Mouse (Mus musculus) MEL (cell line): Measurements from ENCODE around the gene Il34. TPM values are rescaled to one million over a fixed set of nuclear protein-coding genes. Genes with fewer than 3 reads are reported as not detected.

Experiments used
- DNase-seq: peaks from one replicate; pipeline ENCODE4 v3.0.0; 2011; ENCODE audit warnings: low read depth, low spot score
- H3K27ac ChIP-seq: 2 replicates; pipeline ENCODE4 v1.5.1; 2012; ENCODE audit warnings: low read depth, mild to moderate bottlenecking, control low read depth, low read length, moderate library complexity; ENCODE audit not compliant: control insufficient read depth
- H3K27me3 ChIP-seq, 2 experiments: fragments of 150-350 bp in 1 of 2; sonication (generic) in 1 of 2; 2 replicates each; pipeline ENCODE4 v1.6.1; 2012; ENCODE audit warnings: low read length in 2 of 2, mild to moderate bottlenecking in 2 of 2, improper control_type of control experiment in 1 of 2, moderate library complexity in 1 of 2; ENCODE audit not compliant: insufficient read depth in 2 of 2, control insufficient read depth in 1 of 2
- H3K36me3 ChIP-seq, 2 experiments: 2 replicates each; pipeline ENCODE4 v1.6.1; 2012 to 2014; ENCODE audit warnings: low read length in 2 of 2, improper control_type of control experiment in 1 of 2, inconsistent platforms in 1 of 2, mild to moderate bottlenecking in 1 of 2; ENCODE audit not compliant: insufficient read depth in 2 of 2, control insufficient read depth in 1 of 2
- H3K4me1 ChIP-seq, 2 experiments: fragments of 150-350 bp in 1 of 2; sonication (generic) in 1 of 2; 2 replicates each; pipeline ENCODE4 v1.6.1; 2012; ENCODE audit warnings: low read length in 2 of 2, improper control_type of control experiment in 1 of 2, mild to moderate bottlenecking in 1 of 2; ENCODE audit not compliant: insufficient read depth in 2 of 2, control insufficient read depth in 1 of 2
- H3K4me3 ChIP-seq, 2 experiments: fragments of 150-350 bp in 1 of 2; sonication (generic) in 1 of 2; 2 replicates each; pipeline ENCODE4 v1.5.1; 2012; ENCODE audit warnings: low read depth in 2 of 2, low read length in 2 of 2, mild to moderate bottlenecking in 2 of 2, moderate library complexity in 2 of 2, control low read depth in 1 of 2, improper control_type of control experiment in 1 of 2; ENCODE audit not compliant: control insufficient read depth in 1 of 2, insufficient read depth in 1 of 2
- H3K79me2 ChIP-seq: 2 replicates; pipeline ENCODE4 v1.6.1; 2012; ENCODE audit warnings: mild to moderate bottlenecking, low read length, moderate library complexity; ENCODE audit not compliant: control insufficient read depth, poor library complexity, insufficient read depth
- H3K9ac ChIP-seq: 2 replicates; pipeline ENCODE4 v1.6.1; 2012; ENCODE audit warnings: low read depth, mild to moderate bottlenecking, control low read depth, low read length, moderate library complexity; ENCODE audit not compliant: control insufficient read depth, poor library complexity, severe bottlenecking
- H3K9me3 ChIP-seq: fragments of 150-350 bp; sonication (generic); replicated peaks from 2 replicates; pipeline ENCODE4 v1.6.1; 2012; ENCODE audit warnings: mild to moderate bottlenecking, low read length, improper control_type of control experiment, moderate library complexity; ENCODE audit not compliant: insufficient read depth
- CHD2 ChIP-seq: IDR thresholded peaks from 2 replicates; pipeline ENCODE4 v1.6.1; 2011; ENCODE audit warnings: low read length, improper control_type of control experiment
- EP300 ChIP-seq, 2 experiments: IDR thresholded peaks; 2 replicates each; pipeline ENCODE4 v1.6.1; 2011; ENCODE audit warnings: improper control_type of control experiment in 2 of 2, low read length in 2 of 2, low read depth in 1 of 2, mild to moderate bottlenecking in 1 of 2
- ETS1 ChIP-seq: IDR thresholded peaks from 2 replicates; pipeline ENCODE4 v1.6.1; 2012; ENCODE audit warnings: low read depth, mild to moderate bottlenecking, inconsistent platforms, low read length, improper control_type of control experiment, moderate library complexity
- GATA1 ChIP-seq: IDR thresholded peaks from 2 replicates; pipeline ENCODE4 v1.6.1; 2011; ENCODE audit warnings: low read depth, low read length, improper control_type of control experiment
- JUND ChIP-seq: IDR thresholded peaks from 2 replicates; pipeline ENCODE4 v1.6.1; 2011; ENCODE audit warnings: low read depth, mild to moderate bottlenecking, improper control_type of control experiment, low read length
- MAFK ChIP-seq: IDR thresholded peaks from 2 replicates; pipeline ENCODE4 v1.6.1; 2011; ENCODE audit warnings: low read depth, mild to moderate bottlenecking, low read length, improper control_type of control experiment, borderline replicate concordance
- MEF2A ChIP-seq: IDR thresholded peaks from 2 replicates; pipeline ENCODE4 v1.6.1; 2014; ENCODE audit warnings: low read depth, mild to moderate bottlenecking, inconsistent platforms, low read length, improper control_type of control experiment; ENCODE audit not compliant: poor library complexity, insufficient replicate concordance, severe bottlenecking; ENCODE audit errors: extremely low read depth
- NELFE ChIP-seq: IDR thresholded peaks from 2 replicates; pipeline ENCODE4 v1.6.1; 2011; ENCODE audit warnings: low read depth, low read length, improper control_type of control experiment
- POLR2AphosphoS2 ChIP-seq: IDR thresholded peaks from 2 replicates; pipeline ENCODE4 v1.6.1; 2011; ENCODE audit warnings: low read length, improper control_type of control experiment
- RCOR1 ChIP-seq: IDR thresholded peaks from 2 replicates; pipeline ENCODE4 v1.6.1; 2012; ENCODE audit warnings: low read depth, mild to moderate bottlenecking, inconsistent platforms, low read length, improper control_type of control experiment
- TCF12 ChIP-seq: IDR thresholded peaks from 2 replicates; pipeline ENCODE4 v1.6.1; 2014; ENCODE audit warnings: low read depth, mild to moderate bottlenecking, inconsistent platforms, low read length, improper control_type of control experiment, moderate library complexity
- UBTF ChIP-seq: IDR thresholded peaks from 2 replicates; pipeline ENCODE4 v1.6.1; 2012; ENCODE audit warnings: low read depth, mild to moderate bottlenecking, inconsistent platforms, low read length, improper control_type of control experiment, moderate library complexity, borderline replicate concordance; ENCODE audit not compliant: insufficient read depth
- USF2 ChIP-seq, 2 experiments: IDR thresholded peaks; 2 replicates each; pipeline ENCODE4 v1.6.1; 2011 to 2012; ENCODE audit warnings: improper control_type of control experiment in 2 of 2, low read length in 2 of 2, borderline replicate concordance in 1 of 2, inconsistent platforms in 1 of 2, low read depth in 1 of 2, mild to moderate bottlenecking in 1 of 2; ENCODE audit not compliant: insufficient read depth in 1 of 2
- ZC3H11A ChIP-seq: IDR thresholded peaks from 2 replicates; pipeline ENCODE4 v1.6.1; 2012; ENCODE audit warnings: low read depth, mild to moderate bottlenecking, inconsistent platforms, low read length, improper control_type of control experiment
- polyA plus RNA-seq, 2 experiments: library from polyadenylated mRNA; stranded (reverse) in 1 of 2; unstranded in 1 of 2; fragments of >175 nt in 1 of 2; fragments of >200 nt in 1 of 2; gene quantifications; 2 replicates each; pipeline versions ENCODE4 v1.2.1 to v1.2.4; 2012; ENCODE audit warnings: low replicate concordance in 2 of 2, low read depth in 1 of 2; ENCODE audit not compliant: insufficient read length in 2 of 2, insufficient read depth in 1 of 2, missing spikeins in 1 of 2
- total RNA-seq: library from RNA; depleted of rRNA; stranded (reverse); fragments of 300-350 nt; gene quantifications from 2 replicates; pipeline ENCODE4 v1.2.3, GENCODE M21; 2012

Gene Il34
- total and polyA plus RNA-seq, 3 experiments, result 0.12 to 0.18 TPM; not detected in 1

DNA sequence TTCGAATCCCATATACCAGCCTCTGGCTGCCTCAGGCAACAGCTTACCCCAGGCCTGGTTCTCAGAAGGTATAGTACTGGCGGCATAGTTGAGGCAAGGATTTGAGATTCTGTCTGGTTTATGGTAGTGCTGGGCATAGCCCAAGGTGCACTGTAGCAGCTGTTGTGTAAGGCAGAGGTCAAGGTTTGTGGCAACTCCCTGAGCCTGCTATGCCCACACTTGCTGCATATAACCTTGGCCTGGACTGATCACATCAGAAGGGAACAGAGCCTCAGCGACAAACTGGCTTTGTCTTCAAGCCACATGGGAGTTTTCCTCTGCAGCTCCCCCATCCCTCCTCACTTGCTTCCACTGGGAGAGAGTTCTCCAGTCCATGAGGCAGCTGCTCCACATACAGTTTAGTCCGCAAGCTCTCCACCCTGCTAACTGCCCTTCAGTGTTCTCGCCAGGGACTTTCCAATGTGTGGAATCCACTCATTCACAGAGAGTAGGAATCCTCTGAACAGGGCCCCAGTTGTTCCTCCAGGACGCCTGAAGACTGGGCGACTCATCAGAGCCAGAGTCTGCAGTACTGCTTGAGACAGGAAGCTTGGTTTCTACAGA is 11.3 kb downstream of the Il34 start:
- Histone ChIP-seq H3K9ac (no peak overlapping the region), H3K27me3 (no peaks in the 10 kb centered on the region), H3K4me3 (no peak overlapping the region), H3K4me1 (peaks cover 0 to 3% of the 10 kb centered on the region in 2 experiments; a peak in 1 of 4 replicates), H3K79me2 (no peaks in the 10 kb centered on the region), H3K36me3 (no peaks in the 10 kb centered on the region; a peak in 1 of 4 replicates), H3K27ac (no peak overlapping the region), H3K9me3 (no peaks in the 10 kb centered on the region)
- TF ChIP-seq ZC3H11A, result no peak
- no peak for DNase-seq

- Histone ChIP-seq H3K9me3 (no peaks in the 10 kb centered on the region), H3K27me3 (no peaks in the 10 kb centered on the region), H3K4me1 (peaks cover 0 to 3% of the 10 kb centered on the region in 2 experiments; a peak in 1 of 4 replicates), H3K4me3 (no peak overlapping the region), H3K27ac (no peak overlapping the region), H3K79me2 (no peaks in the 10 kb centered on the region), H3K9ac (no peak overlapping the region), H3K36me3 (no peaks in the 10 kb centered on the region; a peak in 1 of 4 replicates)
- no peak for DNase-seq
- TF ChIP-seq MAFK (no peak), UBTF (no peak), EP300 (IDR thresholded peaks at IDR 0.05; ENCODE audit: low read depth in 1 of 2, low read length in 2 of 2) (no peak), ETS1 (no peak), POLR2AphosphoS2 (no peak), TCF12 (no peak)
Observed at GRCm38 (mm10) chr8:110793936-110794335, 11.8 kb downstream of the Il34 start.

- DNase-seq, result no peak
Observed at GRCm38 (mm10) chr8:110793511-110793910, 12.2 kb downstream of the Il34 start.

More at GRCm38 (mm10) chr8:110793511-110793910, 12.2 kb downstream of the Il34 start:
- no peaks in the 10 kb centered on the region for H3K9me3 ChIP-seq
- H3K4me3 ChIP-seq, result no peak overlapping the region
- H3K36me3 ChIP-seq, result no peaks in the 10 kb centered on the region; a peak in 1 of 4 replicates
- peaks cover 0 to 3% of the 10 kb centered on the region in 2 experiments; a peak in 1 of 4 replicates for H3K4me1 ChIP-seq
- no peak for TF ChIP-seq NELFE
- TF ChIP-seq UBTF, result no peak
- TF ChIP-seq USF2 (IDR thresholded peaks at IDR 0.05; ENCODE audit: borderline replicate concordance in 1 of 2, insufficient read depth in 1 of 2, low read depth in 1 of 2, low read length in 2 of 2), result no peak
- no peak for TF ChIP-seq MEF2A
- no peak for TF ChIP-seq POLR2AphosphoS2
- no peak for TF ChIP-seq CHD2
- no peak for TF ChIP-seq TCF12
- TF ChIP-seq GATA1, result no peak
- no peak for TF ChIP-seq RCOR1
- TF ChIP-seq JUND, result no peak
- TF ChIP-seq ZC3H11A, result no peak
- no peak overlapping the region for H3K27ac ChIP-seq
- no peaks in the 10 kb centered on the region for H3K27me3 ChIP-seq
- no peak overlapping the region for H3K9ac ChIP-seq
- no peaks in the 10 kb centered on the region for H3K79me2 ChIP-seq
